Mouse (Mus musculus): ENCODE results near the gene Zfp609. TPM values are rescaled to one million over a fixed set of nuclear protein-coding genes. Genes with fewer than 3 reads are reported as not detected.
"Not testable (repeated sequence)": the region's sequence is repeated elsewhere in the genome, so short reads cannot be mapped to it uniquely, and the experiment has no call there.

The Zfp609 gene
- total and polyA plus RNA-seq, 2 experiments from 2014 or later: 5.6 to 10.2 TPM

GRCm38 (mm10) chr9:65789788-65790187, 37.6 kb downstream of the Zfp609 start:
- H3K27ac ChIP-seq: no peak overlapping the region
- no peak for TF ChIP-seq CTCF (IDR thresholded peaks at IDR 0.05; ENCODE audit: low read depth)
- no peaks in the 10 kb centered on the region for H3K36me3 ChIP-seq (ENCODE audit: insufficient read depth, low read length)
- DNase-seq (ENCODE audit: low spot score): no peak
- no peak overlapping the region for H3K9ac ChIP-seq (replicated peaks; ENCODE audit: low read length)
- H3K27me3 ChIP-seq (ENCODE audit: insufficient read depth, low read length): no peaks in the 10 kb centered on the region
- H3K4me1 ChIP-seq (ENCODE audit: insufficient read depth, low read length): peaks cover 24% of the 10 kb centered on the region
- no peak overlapping the region for H3K4me3 ChIP-seq (ENCODE audit: low read length)
- no peak overlapping the region for H3K4me2 ChIP-seq (ENCODE audit: low read depth, low read length)
- H3K9me3 ChIP-seq (ENCODE audit: low read length): no peaks in the 10 kb centered on the region
- WGBS: 95% methylated on average over 3 of the region's 3 CpGs
- ATAC-seq: no peak

GRCm38 (mm10) chr9:65788556-65788955, 38.8 kb downstream of the Zfp609 start:
- Histone ChIP-seq H3K36me3 (ENCODE audit: insufficient read depth, low read length) (no peaks in the 10 kb centered on the region), H3K4me2 (ENCODE audit: low read depth, low read length) (no peak overlapping the region), H3K27me3 (ENCODE audit: insufficient read depth, low read length) (no peaks in the 10 kb centered on the region), H3K4me1 (ENCODE audit: insufficient read depth, low read length) (peaks cover 24% of the 10 kb centered on the region), H3K9me3 (ENCODE audit: low read length) (no peaks in the 10 kb centered on the region), H3K27ac (no peak overlapping the region; the same call in 1 of the 2 replicates), H3K9ac (replicated peaks; ENCODE audit: low read length) (no peak overlapping the region), H3K4me3 (ENCODE audit: low read length) (no peak overlapping the region)
- WGBS: 59% methylated on average over 4 of the region's 4 CpGs
- TF ChIP-seq CTCF (IDR thresholded peaks at IDR 0.05; ENCODE audit: low read depth): no peak
- ATAC-seq (no peak), DNase-seq (ENCODE audit: low spot score) (no peak)

GRCm38 (mm10) chr9:65787829-65788344, 39.5 kb downstream of the Zfp609 start:
- peak; percentile 30 for DNase-seq (ENCODE audit: low spot score)

GRCm38 (mm10) chr9:65786885-65787787, 40.2 kb downstream of the Zfp609 start:
- Histone ChIP-seq H3K27me3 (ENCODE audit: insufficient read depth, low read length) (no peaks in the 10 kb centered on the region), H3K4me2 (ENCODE audit: low read depth, low read length) (0 out of 2 replicates have a peak overlapping the region, but pooled peaks have one; percentile 21), H3K4me1 (ENCODE audit: insufficient read depth, low read length) (peaks cover 23% of the 10 kb centered on the region), H3K9me3 (ENCODE audit: low read length) (no peaks in the 10 kb centered on the region), H3K36me3 (ENCODE audit: insufficient read depth, low read length) (no peaks in the 10 kb centered on the region), H3K4me3 (ENCODE audit: low read length) (no peak overlapping the region), H3K9ac (replicated peaks; ENCODE audit: low read length) (0 out of 2 replicates have a peak overlapping the region, but pooled peaks have one; percentile 21), H3K27ac (peak overlapping the region; percentile 75)
- peak; percentile 90 for ATAC-seq
- TF ChIP-seq CTCF (IDR thresholded peaks at IDR 0.05; ENCODE audit: low read depth): no peak
- peak; percentile 79 for DNase-seq (ENCODE audit: low spot score)
- WGBS: 22% methylated on average over 8 of the region's 8 CpGs

More at GRCm38 (mm10) chr9:65787829-65788344, 39.5 kb downstream of the Zfp609 start:
- ATAC-seq: no peak
- H3K9me3 ChIP-seq (ENCODE audit: low read length): no peaks in the 10 kb centered on the region
- H3K9ac ChIP-seq (replicated peaks; ENCODE audit: low read length): 0 out of 2 replicates have a peak overlapping the region, but pooled peaks have one; percentile 21
- no peaks in the 10 kb centered on the region for H3K36me3 ChIP-seq (ENCODE audit: insufficient read depth, low read length)
- H3K27ac ChIP-seq: peak overlapping the region; percentile 75
- TF ChIP-seq CTCF (IDR thresholded peaks at IDR 0.05; ENCODE audit: low read depth): no peak
- peaks cover 24% of the 10 kb centered on the region for H3K4me1 ChIP-seq (ENCODE audit: insufficient read depth, low read length)
- no peaks in the 10 kb centered on the region for H3K27me3 ChIP-seq (ENCODE audit: insufficient read depth, low read length)
- H3K4me2 ChIP-seq (ENCODE audit: low read depth, low read length): 0 out of 2 replicates have a peak overlapping the region, but pooled peaks have one; percentile 21
- no peak overlapping the region for H3K4me3 ChIP-seq (ENCODE audit: low read length)
- 47% methylated on average over 4 of the region's 4 CpGs for WGBS

- no peak for ATAC-seq
- no peak for DNase-seq (ENCODE audit: low spot score)
- 80% methylated on average over 4 of the region's 4 CpGs for WGBS
- no peak for TF ChIP-seq CTCF (IDR thresholded peaks at IDR 0.05; ENCODE audit: low read depth)
- H3K36me3 ChIP-seq (ENCODE audit: insufficient read depth, low read length): no peaks in the 10 kb centered on the region
- no peak overlapping the region for H3K9ac ChIP-seq (replicated peaks; ENCODE audit: low read length)
- no peak overlapping the region for H3K27ac ChIP-seq
- no peak overlapping the region for H3K4me3 ChIP-seq (ENCODE audit: low read length)
- no peaks in the 10 kb centered on the region for H3K27me3 ChIP-seq (ENCODE audit: insufficient read depth, low read length)
- peaks cover 18% of the 10 kb centered on the region for H3K4me1 ChIP-seq (ENCODE audit: insufficient read depth, low read length)
- H3K9me3 ChIP-seq (ENCODE audit: low read length): no peaks in the 10 kb centered on the region
- H3K4me2 ChIP-seq (ENCODE audit: low read depth, low read length): no peak overlapping the region
Observed at GRCm38 (mm10) chr9:65785772-65786368, 41.5 kb downstream of the Zfp609 start.

- ATAC-seq; H3K4me2 ChIP-seq (ENCODE audit: low read depth, low read length); H3K9me3 ChIP-seq (ENCODE audit: low read length); H3K4me1 ChIP-seq (ENCODE audit: insufficient read depth, low read length); H3K27ac ChIP-seq; DNase-seq (ENCODE audit: low spot score); H3K9ac ChIP-seq (replicated peaks; ENCODE audit: low read length); H3K4me3 ChIP-seq (ENCODE audit: low read length); H3K27me3 ChIP-seq (ENCODE audit: insufficient read depth, low read length); H3K36me3 ChIP-seq (ENCODE audit: insufficient read depth, low read length): not testable (repeated sequence)
- WGBS: 96% methylated on average over 3 of the region's 3 CpGs
Observed at GRCm38 (mm10) chr9:65779619-65780018, 47.7 kb downstream of the Zfp609 start.

All from hindbrain, postnatal 0 days (tissue).